Mouse (Mus musculus) hindbrain, embryonic 13.5 days (tissue): ENCODE measurements around the gene Kcnj14. TPM values are rescaled to one million over a fixed set of nuclear protein-coding genes. Genes with fewer than 3 reads are reported as not detected.

ENCODE experiments used
- ATAC-seq: fragments of 200-750 bp; cut with Nextera tagmentation; 2 replicates; pipeline ENCODE4 v1.8.0; 2017; ENCODE audit warnings: moderate TSS enrichment; ENCODE audit not compliant: low FRiP score
- H3K27ac ChIP-seq: fragments of 300-500 bp; sonication (generic); 2 replicates; pipeline ENCODE4 v1.5.1; 2015; ENCODE audit warnings: inconsistent platforms, mild to moderate bottlenecking, moderate library complexity
- H3K27me3 ChIP-seq: fragments of 300-500 bp; sonication (generic); 2 replicates; pipeline ENCODE4 v1.6.1; 2015; ENCODE audit warnings: mild to moderate bottlenecking, inconsistent platforms
- H3K36me3 ChIP-seq: fragments of 300-500 bp; sonication (generic); 2 replicates; pipeline ENCODE4 v1.6.1; 2015; ENCODE audit warnings: mild to moderate bottlenecking, inconsistent platforms
- H3K4me1 ChIP-seq: fragments of 300-500 bp; sonication (generic); replicated peaks from 2 replicates; pipeline ENCODE4 v1.6.1; 2015; ENCODE audit warnings: inconsistent platforms
- H3K4me2 ChIP-seq: fragments of 300-500 bp; sonication (generic); 2 replicates; pipeline ENCODE4 v1.6.1; 2015; ENCODE audit warnings: inconsistent platforms, mild to moderate bottlenecking, moderate library complexity
- H3K4me3 ChIP-seq: fragments of 300-500 bp; sonication (generic); 2 replicates; pipeline ENCODE4 v1.5.1; 2015; ENCODE audit warnings: mild to moderate bottlenecking, inconsistent platforms
- H3K9ac ChIP-seq: fragments of 300-500 bp; sonication (generic); 2 replicates; pipeline ENCODE4 v1.6.1; 2015; ENCODE audit warnings: mild to moderate bottlenecking, inconsistent platforms
- H3K9me3 ChIP-seq: fragments of 300-500 bp; sonication (generic); 2 replicates; pipeline ENCODE4 v1.6.1; 2016; ENCODE audit warnings: inconsistent platforms
- WGBS: fragments of 180-500 bp; shearing (Covaris S2); methylation state at CpG from one replicate; pipeline ENCODE4 v1.1.7; 2015; 5-methylcytosine and 5-hydroxymethylcytosine counted together
- polyA plus RNA-seq: library from polyadenylated mRNA; unstranded; fragments of >200 nt; fragmentation: Nextera tagmentation; extraction: Ambion mirVana; gene quantifications from 2 replicates; pipeline ENCODE4 v1.2.1, GENCODE M21; 2015

The Kcnj14 gene
- polyA plus RNA-seq, 1 experiment from 2014 or later, result 0.81 TPM

DNA sequence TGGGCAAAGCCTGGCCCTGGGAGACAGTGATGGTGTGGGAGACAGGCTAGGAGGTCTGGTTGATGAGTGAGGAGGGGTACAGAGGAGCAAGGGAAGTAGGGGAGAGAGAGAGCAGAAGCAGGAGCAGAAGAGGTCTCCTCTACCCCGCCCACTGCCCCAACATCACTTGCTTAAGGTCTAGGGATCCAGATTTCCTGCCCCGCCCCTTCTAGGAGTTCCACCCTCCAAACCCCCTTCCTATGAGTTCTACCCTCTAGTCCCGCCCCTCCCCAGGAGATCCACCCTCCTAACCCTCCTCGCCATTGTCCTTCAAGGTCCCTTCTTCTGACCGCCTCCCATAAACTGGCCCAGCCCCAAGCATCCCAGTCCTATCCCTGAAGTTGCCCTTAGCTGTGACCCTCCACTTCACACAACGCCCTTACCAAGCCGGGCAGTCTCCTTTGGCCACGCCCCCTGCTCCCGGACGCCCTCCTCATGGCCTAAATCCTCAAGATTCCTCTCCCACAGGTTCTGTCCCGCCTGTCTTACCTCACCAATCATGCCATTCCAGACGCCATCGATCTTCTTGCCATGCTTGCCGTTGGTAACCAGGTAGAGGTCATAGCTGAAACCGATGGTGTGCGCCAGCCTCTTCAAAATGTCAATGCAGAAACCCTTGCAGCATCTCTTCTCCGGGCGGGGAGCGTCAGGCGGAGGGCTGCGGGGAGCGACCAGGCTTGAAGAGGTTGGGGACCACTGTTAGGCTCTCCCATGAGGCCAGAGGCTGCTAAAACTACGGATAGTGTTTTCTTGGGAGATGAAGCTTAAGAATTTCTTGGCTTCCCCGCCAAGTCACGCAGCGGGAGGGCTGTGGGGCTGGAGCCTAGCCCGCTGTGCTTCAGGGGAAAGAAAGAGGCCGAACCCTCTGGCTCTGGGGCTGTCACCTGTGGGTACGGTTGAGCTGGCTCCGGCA lies 32.6 kb upstream of the Kcnj14 start:
- WGBS, result 1% methylated on average over 30 of the region's 30 CpGs
- ATAC-seq, result no peak
- Histone ChIP-seq H3K36me3 (peaks cover 2% of the 10 kb centered on the region; the same call in 1 of the 2 replicates), H3K9ac (peak overlapping the region; percentile 59), H3K27ac (no peak overlapping the region), H3K9me3 (no peaks in the 10 kb centered on the region), H3K4me2 (peak overlapping the region; percentile 49), H3K27me3 (peaks cover 73% of the 10 kb centered on the region), H3K4me3 (peak overlapping the region; percentile 29), H3K4me1 (peaks cover 29% of the 10 kb centered on the region)

DNA sequence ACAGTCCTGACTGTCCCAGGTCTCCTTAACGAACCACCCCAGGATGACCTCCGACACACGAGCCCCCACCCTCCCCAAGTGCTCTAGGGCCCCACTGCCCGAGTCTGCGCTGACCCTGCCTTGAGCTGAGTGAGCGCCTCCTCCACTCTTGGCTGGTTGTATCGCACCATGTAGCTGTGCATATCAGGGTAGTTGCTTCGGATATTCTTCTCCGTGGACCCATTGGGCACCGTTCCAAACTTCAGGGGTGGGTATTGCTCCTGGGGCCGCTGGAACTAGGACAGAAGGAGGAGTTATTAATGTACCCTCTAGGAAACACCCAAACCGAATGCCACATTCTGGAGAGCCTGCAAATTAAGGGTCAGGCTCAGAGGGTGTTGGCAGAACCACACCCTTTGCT lies 28.5 kb upstream of the Kcnj14 start:
- ATAC-seq, result no peak
- 86% methylated on average over 12 of the region's 12 CpGs for WGBS
- Histone ChIP-seq H3K9me3 (no peaks in the 10 kb centered on the region), H3K27me3 (peaks cover 61% of the 10 kb centered on the region), H3K4me2 (no peak overlapping the region), H3K9ac (no peak overlapping the region), H3K4me3 (no peak overlapping the region), H3K36me3 (peaks cover 2% of the 10 kb centered on the region; the same call in 1 of the 2 replicates), H3K27ac (no peak overlapping the region), H3K4me1 (peaks cover 18% of the 10 kb centered on the region)

DNA sequence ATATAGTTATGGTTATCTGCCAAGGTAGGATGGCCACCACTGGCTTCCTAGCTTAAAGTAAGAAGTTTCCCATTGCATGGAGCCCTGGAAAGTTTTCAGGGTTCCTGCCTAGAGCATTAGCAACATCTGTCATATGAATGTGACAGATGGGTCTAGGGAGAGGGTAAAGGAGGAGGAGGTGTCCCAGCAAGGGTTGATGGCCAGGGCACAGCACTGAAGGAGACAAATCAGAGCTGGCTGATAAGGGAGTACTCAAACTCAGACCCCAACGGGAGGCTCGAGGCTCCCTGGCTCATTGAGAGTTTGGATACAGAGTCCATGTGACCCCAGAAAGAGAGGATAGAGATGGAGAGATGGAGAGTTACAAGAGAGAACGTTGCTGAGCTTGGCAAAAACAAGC lies 26.1 kb upstream of the Kcnj14 start:
- Histone ChIP-seq H3K27me3 (peaks cover 43% of the 10 kb centered on the region), H3K27ac (no peak overlapping the region), H3K9ac (no peak overlapping the region), H3K4me3 (no peak overlapping the region), H3K36me3 (peaks cover 2% of the 10 kb centered on the region; the same call in 1 of the 2 replicates), H3K4me1 (0 out of 2 replicates have a peak, but pooled peaks cover 4% of the 10 kb centered on the region), H3K4me2 (no peak overlapping the region), H3K9me3 (no peaks in the 10 kb centered on the region)
- WGBS, result 80% methylated on average over 3 of the region's 3 CpGs
- no peak for ATAC-seq

DNA sequence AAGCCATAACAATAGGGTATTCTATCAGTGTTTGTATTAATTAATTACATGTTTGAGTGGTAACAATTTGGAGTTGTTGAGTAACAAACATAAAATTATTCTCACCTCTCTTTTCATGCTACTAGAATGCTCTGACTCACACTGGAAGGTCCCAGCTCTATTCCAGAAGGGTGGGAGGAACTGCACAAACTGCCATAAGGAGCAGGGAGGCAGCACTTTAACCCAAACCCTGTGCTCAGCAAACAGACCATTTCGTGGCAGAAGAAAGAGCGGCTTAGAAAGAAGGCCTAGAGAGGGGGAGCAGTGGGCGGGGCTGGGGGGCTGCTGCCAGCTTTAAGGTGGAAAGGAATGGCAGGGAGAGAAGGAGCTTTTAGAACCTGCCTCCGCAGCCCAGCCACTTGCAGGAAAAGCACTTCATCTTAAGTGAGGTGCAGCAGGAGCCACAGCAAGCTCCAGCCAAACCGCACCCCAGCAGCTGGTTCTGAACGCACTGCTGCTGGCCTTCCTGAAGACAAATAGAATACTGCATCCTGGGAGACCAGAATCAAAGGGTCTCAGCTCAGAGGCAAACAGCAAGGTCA lies 24.0 kb upstream of the Kcnj14 start:
- H3K9ac ChIP-seq, result no peak overlapping the region; the same call in 1 of the 2 replicates
- ATAC-seq, result no peak

DNA sequence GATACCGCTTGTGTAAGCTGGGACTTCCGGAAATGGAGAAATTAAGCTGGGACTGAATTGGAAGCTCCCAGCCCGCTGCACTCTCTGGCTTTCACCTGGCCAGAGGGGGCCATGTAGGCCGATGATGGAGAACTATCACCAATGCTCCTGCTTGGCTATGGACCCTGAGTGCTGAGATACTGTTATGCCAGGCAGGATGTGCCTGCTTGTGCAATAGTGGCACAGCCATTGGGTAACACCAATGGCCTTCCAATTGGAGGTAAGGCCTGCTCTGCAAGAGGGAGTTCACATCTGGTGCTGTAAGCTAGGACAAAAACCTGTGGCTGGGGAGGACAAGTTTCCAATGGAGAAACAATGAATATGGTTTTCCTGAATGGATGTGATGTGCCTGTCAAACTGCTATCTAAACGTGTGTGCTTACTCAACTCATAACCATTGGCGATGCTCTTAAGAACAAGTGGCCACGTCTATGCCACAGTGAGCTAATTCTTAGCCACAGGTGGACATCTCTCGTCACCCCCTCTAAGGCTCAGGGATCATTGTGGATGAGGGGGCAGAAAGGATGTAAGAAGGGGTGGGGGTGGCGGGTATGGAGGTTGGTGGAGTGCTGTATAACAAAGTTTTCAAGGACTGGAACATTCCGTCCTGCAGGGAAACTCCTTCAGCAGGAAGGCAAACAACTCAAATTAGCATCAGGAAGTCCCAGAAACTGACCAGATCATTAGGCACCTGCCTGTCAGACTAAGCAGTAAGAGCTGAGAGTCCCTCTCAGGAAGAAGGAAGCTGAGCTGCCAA lies 18.6 kb upstream of the Kcnj14 start:
- Histone ChIP-seq H3K4me1 (no peaks in the 10 kb centered on the region), H3K4me3 (no peak overlapping the region), H3K4me2 (no peak overlapping the region), H3K27me3 (peaks cover 59% of the 10 kb centered on the region), H3K9me3 (no peaks in the 10 kb centered on the region), H3K27ac (no peak overlapping the region), H3K9ac (no peak overlapping the region), H3K36me3 (no peaks in the 10 kb centered on the region; the same call in 1 of the 2 replicates)
- WGBS, result 88% methylated on average over 10 of the region's 10 CpGs
- no peak for ATAC-seq

More for the DNA sequence above, 24.0 kb upstream of the Kcnj14 start:
- no peak overlapping the region; the same call in 1 of the 2 replicates for H3K27ac ChIP-seq
- WGBS, result 4% methylated on average over 6 of the region's 6 CpGs
- peaks cover 2% of the 10 kb centered on the region; the same call in 1 of the 2 replicates for H3K36me3 ChIP-seq
- H3K4me3 ChIP-seq, result no peak overlapping the region
- peaks cover 48% of the 10 kb centered on the region for H3K27me3 ChIP-seq
- 0 out of 2 replicates have a peak, but pooled peaks cover 4% of the 10 kb centered on the region for H3K4me1 ChIP-seq
- H3K4me2 ChIP-seq, result no peak overlapping the region
- no peaks in the 10 kb centered on the region for H3K9me3 ChIP-seq

DNA sequence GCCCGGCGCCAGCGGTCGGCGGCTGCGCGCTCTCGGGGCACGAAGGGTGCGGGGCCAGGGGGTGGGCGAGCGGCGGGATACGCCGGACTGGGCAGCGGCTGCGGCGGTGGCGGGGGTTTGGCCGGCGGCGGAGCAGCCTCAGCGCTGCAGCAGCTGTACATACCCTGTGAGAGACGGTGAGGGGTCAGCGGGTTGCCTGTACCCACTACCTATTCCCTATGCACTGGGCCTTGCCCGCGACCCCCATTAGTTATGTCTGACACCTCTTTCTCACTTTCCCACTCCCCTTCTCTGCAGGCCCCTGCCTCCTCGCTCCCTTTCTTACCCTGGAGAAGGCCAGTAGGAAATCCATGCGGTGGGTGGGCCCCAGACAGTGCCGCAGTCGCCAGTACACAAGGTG lies 9.3 kb upstream of the Kcnj14 start:
- H3K36me3 ChIP-seq, result 0 out of 2 replicates have a peak, but pooled peaks cover 4% of the 10 kb centered on the region
- H3K27me3 ChIP-seq, result peaks cover 67% of the 10 kb centered on the region
- peak overlapping the region; percentile 51 for H3K4me2 ChIP-seq
- peak overlapping the region; percentile 51 for H3K9ac ChIP-seq
- H3K4me1 ChIP-seq, result peaks cover 40% of the 10 kb centered on the region
- H3K27ac ChIP-seq, result no peak overlapping the region
- no peak for ATAC-seq
- no peaks in the 10 kb centered on the region for H3K9me3 ChIP-seq
- H3K4me3 ChIP-seq, result peak overlapping the region; percentile 39
- 5% methylated on average over 12 of the region's 31 CpGs for WGBS

DNA sequence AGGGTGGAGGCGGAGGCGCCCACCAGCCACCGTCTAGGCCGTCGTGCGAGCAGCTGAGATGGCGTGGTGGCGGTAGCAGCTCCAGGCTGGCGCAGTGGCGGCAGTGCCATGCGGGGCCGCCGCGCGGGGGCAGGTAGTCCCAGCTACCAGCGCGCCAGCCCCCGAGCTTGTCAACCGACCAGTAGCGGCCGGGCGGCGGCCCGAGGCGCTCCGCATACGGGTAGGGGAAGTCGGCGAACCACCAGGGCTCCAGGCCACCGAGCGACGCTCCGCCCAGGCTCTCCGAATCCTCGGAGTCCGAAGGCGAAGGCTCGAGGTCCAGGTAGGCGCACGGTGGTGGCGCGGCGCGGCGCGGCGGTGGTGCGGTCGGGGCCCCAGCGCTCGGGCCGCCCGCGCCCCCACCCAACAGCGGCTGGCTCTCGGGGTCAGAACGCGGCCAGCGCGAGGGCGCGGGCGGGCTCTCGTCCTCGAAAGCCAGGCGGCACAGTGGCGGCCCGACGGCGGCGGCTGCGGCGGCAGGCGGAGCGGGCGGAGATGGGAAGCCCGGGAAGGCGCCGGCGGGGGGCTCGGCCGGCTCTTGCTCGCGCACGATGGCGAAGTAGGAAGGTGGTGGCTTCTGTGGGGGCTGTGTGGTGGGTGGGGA lies 8.7 kb upstream of the Kcnj14 start:
- H3K9me3 ChIP-seq, result no peaks in the 10 kb centered on the region
- peaks cover 40% of the 10 kb centered on the region for H3K4me1 ChIP-seq
- peak overlapping the region; percentile 51 for H3K9ac ChIP-seq
- H3K36me3 ChIP-seq, result peaks cover 11% of the 10 kb centered on the region
- WGBS, result 2% methylated on average over 80 of the region's 86 CpGs
- peak overlapping the region; percentile 39 for H3K4me3 ChIP-seq
- H3K27ac ChIP-seq, result no peak overlapping the region
- H3K4me2 ChIP-seq, result peak overlapping the region; percentile 51
- no peak for ATAC-seq
- peaks cover 67% of the 10 kb centered on the region for H3K27me3 ChIP-seq

DNA sequence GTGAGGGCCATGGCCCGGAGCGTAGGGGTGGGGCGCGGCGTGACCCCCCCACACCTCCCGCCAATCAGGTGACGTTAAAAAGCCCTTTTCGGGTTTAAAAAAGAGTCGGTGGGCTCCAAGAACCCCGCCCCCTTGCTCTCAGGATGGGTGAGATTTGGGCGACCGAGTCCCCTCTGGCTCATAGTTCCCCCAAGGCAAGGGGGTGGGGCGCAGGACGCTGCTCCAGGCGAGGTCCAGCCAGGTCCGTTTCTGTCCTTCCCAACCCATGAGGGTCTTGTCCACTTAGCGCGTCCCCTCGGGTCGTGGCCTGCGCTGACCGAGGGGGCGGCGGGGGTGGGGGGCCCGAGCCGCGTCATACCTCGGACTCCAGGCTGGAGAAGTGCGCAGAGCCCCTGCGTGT lies 7.8 kb upstream of the Kcnj14 start:
- ATAC-seq, result no peak
- Histone ChIP-seq H3K27me3 (peaks cover 60% of the 10 kb centered on the region), H3K4me3 (peak overlapping the region; percentile 39), H3K4me2 (peak overlapping the region; percentile 51), H3K9ac (peak overlapping the region; percentile 51; the same call in 1 of the 2 replicates), H3K27ac (no peak overlapping the region), H3K4me1 (peaks cover 40% of the 10 kb centered on the region), H3K9me3 (no peaks in the 10 kb centered on the region), H3K36me3 (peaks cover 19% of the 10 kb centered on the region)
- 8% methylated on average over 30 of the region's 30 CpGs for WGBS

DNA sequence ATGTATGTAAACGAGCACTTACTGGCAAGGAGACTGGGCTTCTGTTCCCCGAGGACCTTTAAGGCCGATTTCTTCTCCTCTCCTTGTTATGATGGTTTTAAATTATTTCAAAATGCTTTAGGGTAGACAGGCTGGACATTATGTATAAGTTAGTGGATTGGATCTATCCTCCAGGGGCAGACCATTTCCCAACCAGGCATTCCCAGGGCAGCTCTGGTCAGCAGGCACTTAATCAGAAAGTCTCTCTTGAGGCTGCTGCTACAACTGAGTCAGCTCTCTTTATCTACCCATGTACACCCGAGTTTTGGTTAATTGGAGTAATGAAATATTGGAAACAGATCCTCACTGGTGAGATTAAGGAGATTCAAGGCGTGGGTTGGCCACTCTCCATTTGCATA lies 6.5 kb upstream of the Kcnj14 start:
- H3K4me1 ChIP-seq, result peaks cover 40% of the 10 kb centered on the region
- no peaks in the 10 kb centered on the region for H3K9me3 ChIP-seq
- H3K4me3 ChIP-seq, result peak overlapping the region; percentile 81
- peaks cover 31% of the 10 kb centered on the region for H3K36me3 ChIP-seq
- WGBS, result 20% methylated on average over 5 of the region's 5 CpGs
- ATAC-seq, result peak; percentile 45
- peaks cover 48% of the 10 kb centered on the region for H3K27me3 ChIP-seq
- peak overlapping the region; percentile 74; the same call in 1 of the 2 replicates for H3K9ac ChIP-seq
- H3K27ac ChIP-seq, result peak overlapping the region; percentile 93
- peak overlapping the region; percentile 87 for H3K4me2 ChIP-seq

DNA sequence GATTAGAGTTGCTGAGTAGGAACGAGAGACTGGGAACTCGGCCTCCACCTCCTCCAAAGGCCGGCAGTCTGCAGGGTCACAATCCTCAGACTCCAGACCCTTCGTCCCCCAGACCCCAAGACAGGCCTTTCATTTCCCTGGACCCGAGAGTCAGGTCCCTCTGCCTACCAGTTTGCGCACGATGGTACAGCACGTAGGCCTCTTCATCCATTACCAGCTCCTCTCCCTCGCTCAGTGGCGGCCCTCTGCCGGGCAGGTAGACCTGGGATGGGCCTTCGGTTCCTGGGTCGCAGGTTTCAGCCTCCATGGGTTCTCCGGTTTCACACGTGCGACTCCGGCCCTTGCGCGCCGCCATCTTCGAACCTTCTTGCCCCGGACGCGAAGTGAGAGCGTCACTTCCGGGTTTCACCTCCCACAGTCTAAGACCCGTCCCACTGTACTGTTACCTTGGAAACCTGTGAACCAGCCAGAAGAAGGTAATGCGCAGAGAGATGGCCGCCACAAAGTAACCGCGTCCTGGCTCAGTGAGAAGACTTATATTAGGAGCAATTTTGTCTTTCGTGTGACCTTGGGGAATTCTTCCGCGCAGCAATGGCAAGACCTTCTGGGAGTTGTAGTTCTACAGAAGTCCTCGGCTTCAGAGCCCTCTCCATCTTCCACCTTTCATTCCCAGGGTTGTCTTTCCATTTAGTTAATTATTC lies 6.0 kb upstream of the Kcnj14 start, which contains the start of gene Grwd1:
Gene Grwd1, minus strand, starts transcription at position 518 of the 701 bp plus-strand sequence.
- Histone ChIP-seq H3K4me3 (peak within 1 kb of the TSS; percentile 81), H3K27me3 (peaks cover 42% of the 10 kb centered on the region), H3K9ac (peak within 1 kb of the TSS; percentile 74), H3K36me3 (peaks cover 36% of the 10 kb centered on the region), H3K4me1 (peaks cover 40% of the 10 kb centered on the region), H3K27ac (peak within 1 kb of the TSS; percentile 93), H3K4me2 (peak within 1 kb of the TSS; percentile 87), H3K9me3 (no peaks in the 10 kb centered on the region)
- ATAC-seq, result peak; percentile 92
- under 1% methylated on average over 35 of the region's 35 CpGs for WGBS

DNA sequence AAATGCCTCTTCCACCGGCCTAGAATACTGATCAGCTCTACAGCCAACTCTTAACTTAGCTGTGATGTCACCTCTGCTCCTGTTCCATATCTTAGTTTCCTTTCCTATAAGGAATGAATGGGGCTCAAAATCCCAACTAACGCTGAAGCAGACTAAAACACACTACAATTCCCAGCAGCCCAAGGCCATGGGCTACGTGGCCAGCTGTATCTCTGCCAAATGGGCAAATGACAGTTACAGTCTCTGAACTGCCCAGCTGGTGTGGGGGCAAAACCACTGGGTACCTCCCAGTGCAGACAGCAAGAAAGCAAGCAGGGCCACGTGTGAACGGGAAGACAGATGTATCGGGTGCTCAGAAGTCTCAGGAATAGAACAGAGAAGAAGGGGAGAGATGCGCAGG lies 2.0 kb upstream of the Kcnj14 start:
- no peaks in the 10 kb centered on the region for H3K9me3 ChIP-seq
- peaks cover 17% of the 10 kb centered on the region for H3K4me1 ChIP-seq
- 94% methylated on average over 7 of the region's 7 CpGs for WGBS
- H3K4me3 ChIP-seq, result no peak overlapping the region
- no peak for ATAC-seq
- H3K9ac ChIP-seq, result no peak overlapping the region
- H3K36me3 ChIP-seq, result peaks cover 68% of the 10 kb centered on the region
- peaks cover 3% of the 10 kb centered on the region for H3K27me3 ChIP-seq
- H3K4me2 ChIP-seq, result no peak overlapping the region
- H3K27ac ChIP-seq, result no peak overlapping the region
